In genomic region chr9:107581584-107581983, GRCm38 (mm10) we compare ENCODE assay signal across 7 mouse cellular contexts. TPM values are rescaled to one million over a fixed set of nuclear protein-coding genes. Genes with fewer than 3 reads are reported as not detected.
DNase-seq lines count a peak whose midpoint lies in the region; ATAC-seq lines count a peak whose summit lies in the region.

No protein-coding gene starts in this region.

- no peak overlapping the region for H3K27ac ChIP-seq in neural tube, embryonic 11.5 days (ENCODE audit: low read depth, low read length)
- H3K27ac ChIP-seq in forebrain, embryonic 12.5 days, result no peak overlapping the region
- peak overlapping the region; percentile 96 for H3K27ac ChIP-seq in limb, embryonic 15.5 days
- H3K27ac ChIP-seq in stomach, embryonic 16.5 days (ENCODE audit: low read length), result peak overlapping the region; percentile 94; the same call in 1 of the 2 replicates

- peaks cover 13% of the 10 kb centered on the region; the same call in 1 of the 2 replicates for H3K4me1 ChIP-seq in neural tube, embryonic 11.5 days (ENCODE audit: control insufficient read depth, insufficient read depth, low read length)
- peaks cover 42% of the 10 kb centered on the region for H3K4me1 ChIP-seq in forebrain, embryonic 12.5 days
- peaks cover 45% of the 10 kb centered on the region for H3K4me1 ChIP-seq in limb, embryonic 15.5 days
- H3K4me1 ChIP-seq in stomach, embryonic 16.5 days (ENCODE audit: control insufficient read depth, insufficient read depth, low read length), result peaks cover 23% of the 10 kb centered on the region

- H3K9me3 ChIP-seq in neural tube, embryonic 11.5 days (ENCODE audit: control insufficient read depth, low read length), result no peaks in the 10 kb centered on the region
- H3K9me3 ChIP-seq in forebrain, embryonic 12.5 days, result no peaks in the 10 kb centered on the region
- H3K9me3 ChIP-seq in limb, embryonic 15.5 days, result no peaks in the 10 kb centered on the region
- H3K9me3 ChIP-seq in stomach, embryonic 16.5 days (replicated peaks; ENCODE audit: control insufficient read depth, low read length), result no peaks in the 10 kb centered on the region

- no peak for DNase-seq in neural tube, embryonic 11.5 days (ENCODE audit: low spot score)
- no peak for DNase-seq in neural tube, embryonic 10.5 days (ENCODE audit: extremely low spot score, low spot score)
- DNase-seq in kidney, postnatal 36 days, result no peak

- H3K36me3 ChIP-seq in neural tube, embryonic 11.5 days (ENCODE audit: control insufficient read depth, insufficient read depth, low read length), result no peaks in the 10 kb centered on the region
- H3K36me3 ChIP-seq in forebrain, embryonic 12.5 days (replicated peaks), result peaks cover 10% of the 10 kb centered on the region
- peaks cover 13% of the 10 kb centered on the region for H3K36me3 ChIP-seq in limb, embryonic 15.5 days
- no peaks in the 10 kb centered on the region; the same call in 1 of the 2 replicates for H3K36me3 ChIP-seq in stomach, embryonic 16.5 days (ENCODE audit: control insufficient read depth, insufficient read depth, low read length)

- H3K27me3 ChIP-seq in neural tube, embryonic 11.5 days (ENCODE audit: control insufficient read depth, insufficient read depth, low read length), result no peaks in the 10 kb centered on the region
- H3K27me3 ChIP-seq in forebrain, embryonic 12.5 days, result no peaks in the 10 kb centered on the region
- H3K27me3 ChIP-seq in limb, embryonic 15.5 days, result no peaks in the 10 kb centered on the region
- no peaks in the 10 kb centered on the region for H3K27me3 ChIP-seq in stomach, embryonic 16.5 days (ENCODE audit: control insufficient read depth, insufficient read depth, low read length)

- peak overlapping the region; percentile 65; the same call in 1 of the 2 replicates for H3K9ac ChIP-seq in neural tube, embryonic 11.5 days (ENCODE audit: low read length)
- H3K9ac ChIP-seq in forebrain, embryonic 12.5 days, result peak overlapping the region; percentile 77
- peak overlapping the region; percentile 47; the same call in 1 of the 2 replicates for H3K9ac ChIP-seq in limb, embryonic 15.5 days
- peak overlapping the region; percentile 75 for H3K9ac ChIP-seq in stomach, embryonic 16.5 days (ENCODE audit: low read length)

- H3K4me3 ChIP-seq in neural tube, embryonic 11.5 days (ENCODE audit: low read depth, low read length), result peak overlapping the region; percentile 44; the same call in 1 of the 2 replicates
- peak overlapping the region; percentile 61 for H3K4me3 ChIP-seq in forebrain, embryonic 12.5 days (replicated peaks)
- peak overlapping the region; percentile 60 for H3K4me3 ChIP-seq in limb, embryonic 15.5 days
- peak overlapping the region; percentile 55 for H3K4me3 ChIP-seq in stomach, embryonic 16.5 days (replicated peaks; ENCODE audit: low read length)

- no peak for ATAC-seq in neural tube, embryonic 11.5 days (ENCODE audit: insufficient read depth, low FRiP score, low TSS enrichment)
- ATAC-seq in forebrain, embryonic 12.5 days (ENCODE audit: low FRiP score), result no peak
- no peak for ATAC-seq in limb, embryonic 15.5 days (ENCODE audit: insufficient number of reproducible peaks, low FRiP score, low TSS enrichment, low read depth)
- ATAC-seq in stomach, embryonic 16.5 days (ENCODE audit: insufficient read depth, low FRiP score), result no peak
- no peak for ATAC-seq in megakaryocyte-erythroid progenitor cell, adult 5-6 weeks (replicated peaks; ENCODE audit: low FRiP score, low TSS enrichment, poor library complexity, severe bottlenecking)

- peak overlapping the region; percentile 52 for H3K4me2 ChIP-seq in neural tube, embryonic 11.5 days (ENCODE audit: low read depth)
- H3K4me2 ChIP-seq in forebrain, embryonic 12.5 days, result peak overlapping the region; percentile 92
- peak overlapping the region; percentile 70 for H3K4me2 ChIP-seq in limb, embryonic 15.5 days
- peak overlapping the region; percentile 62 for H3K4me2 ChIP-seq in stomach, embryonic 16.5 days (ENCODE audit: low read depth, low read length)

- 76% methylated on average over 4 of the region's 4 CpGs for WGBS in neural tube, embryonic 11.5 days
- 81% methylated on average over 4 of the region's 4 CpGs for WGBS in forebrain, embryonic 12.5 days
- WGBS in limb, embryonic 15.5 days, result 64% methylated on average over 4 of the region's 4 CpGs
- 66% methylated on average over 4 of the region's 4 CpGs for WGBS in stomach, embryonic 16.5 days

RNA-seq across cellular contexts. Expression of gene Hyal3, which starts 1.0 kb away (rescaled TPM):
- polyA plus RNA-seq in neural tube, embryonic 11.5 days (2014; fragmentation: Nextera tagmentation; extraction: Ambion mirVana), result 0.24 and 0.30 TPM in 2 replicates
- 0.80 and 1.2 TPM in 2 replicates for polyA plus RNA-seq in forebrain, embryonic 12.5 days (2016; fragmentation: Nextera tagmentation; extraction: Ambion mirVana)
- 1.6 and 1.8 TPM in 2 replicates for polyA plus RNA-seq in limb, embryonic 15.5 days (2015; fragmentation: Nextera tagmentation; extraction: Ambion mirVana)
- polyA plus RNA-seq in stomach, embryonic 16.5 days (2015; fragmentation: Nextera tagmentation; extraction: Ambion mirVana), result 1.4 and 1.9 TPM in 2 replicates
- 5.1 and 9.4 TPM in 2 replicates for total RNA-seq in megakaryocyte-erythroid progenitor cell, adult 5-6 weeks (2014; fragmentation: Nextera tagmentation)
- 0.61 and 3.3 TPM in 2 replicates for total RNA-seq in megakaryocyte-erythroid progenitor cell, adult 5-6 weeks (2017)

RNA-seq across cellular contexts. Expression of gene Naa80, which starts 2.9 kb away (rescaled TPM):
- polyA plus RNA-seq in neural tube, embryonic 11.5 days (2014; fragmentation: Nextera tagmentation; extraction: Ambion mirVana), result 15.1 and 15.5 TPM in 2 replicates
- polyA plus RNA-seq in forebrain, embryonic 12.5 days (2016; fragmentation: Nextera tagmentation; extraction: Ambion mirVana), result 13.7 and 14.2 TPM in 2 replicates
- polyA plus RNA-seq in limb, embryonic 15.5 days (2015; fragmentation: Nextera tagmentation; extraction: Ambion mirVana), result 17.6 and 21.4 TPM in 2 replicates
- 17.4 and 20.4 TPM in 2 replicates for polyA plus RNA-seq in stomach, embryonic 16.5 days (2015; fragmentation: Nextera tagmentation; extraction: Ambion mirVana)
- total RNA-seq in megakaryocyte-erythroid progenitor cell, adult 5-6 weeks (2014; fragmentation: Nextera tagmentation), result 46.2 and 49.0 TPM in 2 replicates
- 15.8 and 25.8 TPM in 2 replicates for total RNA-seq in megakaryocyte-erythroid progenitor cell, adult 5-6 weeks (2017)

RNA-seq across cellular contexts. Expression of gene Hyal1, which starts 4.9 kb away (rescaled TPM):
- polyA plus RNA-seq in neural tube, embryonic 11.5 days (2014; fragmentation: Nextera tagmentation; extraction: Ambion mirVana), result 3.3 and 4.0 TPM in 2 replicates
- 6.9 and 8.4 TPM in 2 replicates for polyA plus RNA-seq in forebrain, embryonic 12.5 days (2016; fragmentation: Nextera tagmentation; extraction: Ambion mirVana)
- polyA plus RNA-seq in limb, embryonic 15.5 days (2015; fragmentation: Nextera tagmentation; extraction: Ambion mirVana), result 12.8 and 13.7 TPM in 2 replicates
- 14.9 and 16.8 TPM in 2 replicates for polyA plus RNA-seq in stomach, embryonic 16.5 days (2015; fragmentation: Nextera tagmentation; extraction: Ambion mirVana)
- total RNA-seq in megakaryocyte-erythroid progenitor cell, adult 5-6 weeks (2014; fragmentation: Nextera tagmentation), result 1.1 and 5.9 TPM in 2 replicates
- total RNA-seq in megakaryocyte-erythroid progenitor cell, adult 5-6 weeks (2017), result 1.1 and 4.3 TPM in 2 replicates

RNA-seq across cellular contexts. Expression of gene Ifrd2, which starts 5.9 kb away (rescaled TPM):
- 35.2 and 39.0 TPM in 2 replicates for polyA plus RNA-seq in neural tube, embryonic 11.5 days (2014; fragmentation: Nextera tagmentation; extraction: Ambion mirVana)
- polyA plus RNA-seq in forebrain, embryonic 12.5 days (2016; fragmentation: Nextera tagmentation; extraction: Ambion mirVana), result 22.1 and 26.3 TPM in 2 replicates
- 45.9 and 58.8 TPM in 2 replicates for polyA plus RNA-seq in limb, embryonic 15.5 days (2015; fragmentation: Nextera tagmentation; extraction: Ambion mirVana)
- 62.0 and 77.7 TPM in 2 replicates for polyA plus RNA-seq in stomach, embryonic 16.5 days (2015; fragmentation: Nextera tagmentation; extraction: Ambion mirVana)
- total RNA-seq in megakaryocyte-erythroid progenitor cell, adult 5-6 weeks (2014; fragmentation: Nextera tagmentation), result 226 and 251 TPM in 2 replicates
- 103 and 192 TPM in 2 replicates for total RNA-seq in megakaryocyte-erythroid progenitor cell, adult 5-6 weeks (2017)

RNA-seq across cellular contexts. Expression of gene Hyal2, which starts 13.8 kb away (rescaled TPM):
- polyA plus RNA-seq in neural tube, embryonic 11.5 days (2014; fragmentation: Nextera tagmentation; extraction: Ambion mirVana), result 124 and 128 TPM in 2 replicates
- polyA plus RNA-seq in forebrain, embryonic 12.5 days (2016; fragmentation: Nextera tagmentation; extraction: Ambion mirVana), result 108 and 110 TPM in 2 replicates
- 101 and 104 TPM in 2 replicates for polyA plus RNA-seq in limb, embryonic 15.5 days (2015; fragmentation: Nextera tagmentation; extraction: Ambion mirVana)
- 85.2 and 91.6 TPM in 2 replicates for polyA plus RNA-seq in stomach, embryonic 16.5 days (2015; fragmentation: Nextera tagmentation; extraction: Ambion mirVana)
- total RNA-seq in megakaryocyte-erythroid progenitor cell, adult 5-6 weeks (2014; fragmentation: Nextera tagmentation), result 7.6 and 23.6 TPM in 2 replicates
- 5.4 and 8.3 TPM in 2 replicates for total RNA-seq in megakaryocyte-erythroid progenitor cell, adult 5-6 weeks (2017)

Comparison
In these comparisons a context has a peak if more than half of its experiments do, and no peak if none do; other contexts are left out.
1. H3K27ac ChIP-seq: peak in limb, embryonic 15.5 days (single experiment) and stomach, embryonic 16.5 days (single experiment); none in neural tube, embryonic 11.5 days (single experiment) and forebrain, embryonic 12.5 days (single experiment).
2. Peak in every context shown above with its lines, with median percentiles within 50 percentile points of each other: H3K4me2 ChIP-seq, H3K4me3 ChIP-seq and H3K9ac ChIP-seq.